In genomic region chrX:112347467-112348394, GRCm38 (mm10) we compare ENCODE assay signal across 14 mouse cellular contexts. TPM values are rescaled to one million over a fixed set of nuclear protein-coding genes. Genes with fewer than 3 reads are reported as not detected.
DNase-seq lines count a peak whose midpoint lies in the region; ATAC-seq and TF ChIP-seq lines count a peak whose summit lies in the region.
"Had no signal": no experiment of that assay in that cellular context is flagged by ENCODE, and none has a peak within 500 bp of the region (broad histone marks: within the 10 kb centered on the region; RNA-seq: fewer than 3 reads in every experiment).

No protein-coding gene starts in this region.

- no peak for DNase-seq in gastrocnemius, adult 2 months
- DNase-seq in gastrocnemius, postnatal 10 days: no peak
- DNase-seq in A20 (ENCODE audit: low read depth, low spot score) (peak; percentile 10), liver (no peak)
- DNase-seq in brain, adult 2 months (ENCODE audit: low read depth, low spot score): peak; percentile 20
- peak; percentile 40 for DNase-seq in midbrain, postnatal 0 days (ENCODE audit: low spot score)
- no peak for DNase-seq in kidney, postnatal 10 days
- DNase-seq in liver, embryonic 11.5 days (ENCODE audit: low spot score): no peak

- H3K4me1 ChIP-seq in midbrain, postnatal 0 days (ENCODE audit: insufficient read depth, low read length): no peaks in the 10 kb centered on the region
- no peaks in the 10 kb centered on the region for H3K4me1 ChIP-seq in liver, embryonic 11.5 days (replicated peaks; ENCODE audit: control insufficient read depth, insufficient read depth, low read length)
- H3K4me1 ChIP-seq: embryonic facial prominence, embryonic 15.5 days; heart, embryonic 12.5 days; hindbrain, embryonic 15.5 days had no signal

- no peaks in the 10 kb centered on the region for H3K9me3 ChIP-seq in midbrain, postnatal 0 days (ENCODE audit: low read length)
- no peaks in the 10 kb centered on the region for H3K9me3 ChIP-seq in liver, embryonic 11.5 days (ENCODE audit: control insufficient read depth, low read length)
- H3K9me3 ChIP-seq: embryonic facial prominence, embryonic 15.5 days; heart, embryonic 12.5 days; hindbrain, embryonic 15.5 days had no signal

- no peaks in the 10 kb centered on the region for H3K36me3 ChIP-seq in midbrain, postnatal 0 days (ENCODE audit: insufficient read depth, low read length)
- H3K36me3 ChIP-seq in liver, embryonic 11.5 days (ENCODE audit: control insufficient read depth, insufficient read depth, low read length): no peaks in the 10 kb centered on the region
- H3K36me3 ChIP-seq: embryonic facial prominence, embryonic 15.5 days; hindbrain, embryonic 15.5 days had no signal

- no peak overlapping the region for H3K27ac ChIP-seq in gastrocnemius, adult 2 months
- no peak overlapping the region for H3K27ac ChIP-seq in midbrain, postnatal 0 days (ENCODE audit: low read depth, low read length)
- H3K27ac ChIP-seq in liver, embryonic 11.5 days (ENCODE audit: low read depth, low read length): no peak overlapping the region
- H3K27ac ChIP-seq: embryonic facial prominence, embryonic 15.5 days; hindbrain, embryonic 15.5 days had no signal

- intact Hi-C loops in gastrocnemius, adult 2 months (cut with DNase I): loop anchor here (2.0 kb wide), 1 partner anchor 431 kb away; no protein-coding TSS in a partner anchor

- ATAC-seq in midbrain, postnatal 0 days (ENCODE audit: low FRiP score): no peak
- no peak for ATAC-seq in liver, embryonic 11.5 days (replicated peaks; ENCODE audit: low FRiP score)

- peak; percentile 17; the same call in 1 of the 2 replicates for TF ChIP-seq CTCF in gastrocnemius, adult 2 months (IDR thresholded peaks at IDR 0.05)
- TF ChIP-seq CTCF in midbrain, postnatal 0 days (IDR thresholded peaks at IDR 0.05): peak; percentile 58

- H3K4me3 ChIP-seq in gastrocnemius, adult 2 months: no peak overlapping the region
- no peak overlapping the region for H3K4me3 ChIP-seq in midbrain, postnatal 0 days (ENCODE audit: low read depth, low read length)
- H3K4me3 ChIP-seq in liver, embryonic 11.5 days (ENCODE audit: low read depth, low read length): no peak overlapping the region
- H3K4me3 ChIP-seq: embryonic facial prominence, embryonic 15.5 days; heart, embryonic 12.5 days; hindbrain, embryonic 15.5 days had no signal

- H3K4me2 ChIP-seq in midbrain, postnatal 0 days (ENCODE audit: low read depth, low read length, poor library complexity, severe bottlenecking): no peak overlapping the region
- no peak overlapping the region for H3K4me2 ChIP-seq in liver, embryonic 11.5 days
- H3K4me2 ChIP-seq: embryonic facial prominence, embryonic 15.5 days; heart, embryonic 12.5 days; hindbrain, embryonic 15.5 days had no signal

- WGBS in midbrain, postnatal 0 days: 50% methylated on average over 4 of the region's 4 CpGs
- 71% methylated on average over 4 of the region's 4 CpGs for WGBS in liver, embryonic 11.5 days

- no peak overlapping the region for H3K9ac ChIP-seq in midbrain, postnatal 0 days (replicated peaks; ENCODE audit: low read length, poor library complexity, severe bottlenecking)
- no peak overlapping the region for H3K9ac ChIP-seq in liver, embryonic 11.5 days (ENCODE audit: low read depth, low read length)
- H3K9ac ChIP-seq: embryonic facial prominence, embryonic 15.5 days; heart, embryonic 12.5 days; hindbrain, embryonic 15.5 days had no signal

- no peaks in the 10 kb centered on the region for H3K27me3 ChIP-seq in midbrain, postnatal 0 days (ENCODE audit: insufficient read depth, low read length)
- no peaks in the 10 kb centered on the region for H3K27me3 ChIP-seq in liver, embryonic 11.5 days (replicated peaks; ENCODE audit: control insufficient read depth, insufficient read depth, low read length)
- H3K27me3 ChIP-seq: embryonic facial prominence, embryonic 15.5 days; heart, embryonic 12.5 days; hindbrain, embryonic 15.5 days had no signal

RNA-seq across cellular contexts. Expression of gene Apool, which starts 36.6 kb away (rescaled TPM):
- 10 to 100 TPM; 39.3 to 53.6 TPM for total RNA-seq in gastrocnemius, adult 2 months (2021)
- total RNA-seq in gastrocnemius, postnatal 10 days (2021): 10 to 100 TPM; 61.8 to 62.8 TPM
- total RNA-seq in midbrain, postnatal 0 days (2014; rRNA removed): 3.6 and 5.7 TPM in 2 replicates
- polyA plus RNA-seq in midbrain, postnatal 0 days (2015; fragmentation: Nextera tagmentation; extraction: Ambion mirVana): 9.2 and 9.7 TPM in 2 replicates
- polyA plus RNA-seq in liver, embryonic 11.5 days (2014; fragmentation: Nextera tagmentation; extraction: Ambion mirVana): 47.5 and 48.6 TPM in 2 replicates

RNA-seq across cellular contexts. Expression of gene Satl1, which starts 58.8 kb away (rescaled TPM):
- not detected for total RNA-seq in gastrocnemius, adult 2 months (2021)
- not detected for total RNA-seq in gastrocnemius, postnatal 10 days (2021)
- not detected in 2 replicates for total RNA-seq in midbrain, postnatal 0 days (2014; rRNA removed)
- not detected in 2 replicates for polyA plus RNA-seq in midbrain, postnatal 0 days (2015; fragmentation: Nextera tagmentation; extraction: Ambion mirVana)
- not detected in 2 replicates for polyA plus RNA-seq in liver, embryonic 11.5 days (2014; fragmentation: Nextera tagmentation; extraction: Ambion mirVana)
- total RNA-seq: left cerebral cortex, adult 18-20 months; liver, adult 2 months had no signal
- polyA plus RNA-seq: embryonic facial prominence, embryonic 15.5 days; heart, embryonic 12.5 days; hindbrain, embryonic 15.5 days; liver, adult 2 months; thymus, postnatal 0 days had no signal

Comparison
In these comparisons a context has a peak if more than half of its experiments do, and no peak if none do; other contexts are left out.
1. DNase-seq: peak in A20 (single experiment), brain, adult 2 months (single experiment) and midbrain, postnatal 0 days (single experiment); none in gastrocnemius, adult 2 months (single experiment), gastrocnemius, postnatal 10 days (single experiment), kidney, postnatal 10 days (single experiment), liver (single experiment) and liver, embryonic 11.5 days (single experiment).